Mouse (Mus musculus): ENCODE measurements around the gene Best1.
A peak's percentile ranks its signal among the peaks of the same experiment; 100 is the strongest.

Gene Best1

GRCm38 (mm10) chr19:9960769-9961168, 40.7 kb downstream of the Best1 start:
- no peak for DNase-seq (ENCODE audit: low spot score)

GRCm38 (mm10) chr19:9957965-9958364, 43.5 kb downstream of the Best1 start:
- DNase-seq (ENCODE audit: low spot score) = no peak

GRCm38 (mm10) chr19:9956624-9957388, 44.6 kb downstream of the Best1 start:
- no peak for DNase-seq (ENCODE audit: low spot score)

- no peak for DNase-seq (ENCODE audit: low spot score)
Measured at GRCm38 (mm10) chr19:9955438-9955837, 46.0 kb downstream of the Best1 start.

GRCm38 (mm10) chr19:9954811-9955202, 46.6 kb downstream of the Best1 start:
- DNase-seq (ENCODE audit: low spot score) = no peak

GRCm38 (mm10) chr19:9954055-9954810, 47.2 kb downstream of the Best1 start:
- DNase-seq (ENCODE audit: low spot score) = peak; percentile 78

- DNase-seq (ENCODE audit: low spot score) = no peak
Measured at GRCm38 (mm10) chr19:9952912-9953311, 48.5 kb downstream of the Best1 start.

- no peak for DNase-seq (ENCODE audit: low spot score)
Measured at GRCm38 (mm10) chr19:9952390-9952789, 49.0 kb downstream of the Best1 start.

DNA sequence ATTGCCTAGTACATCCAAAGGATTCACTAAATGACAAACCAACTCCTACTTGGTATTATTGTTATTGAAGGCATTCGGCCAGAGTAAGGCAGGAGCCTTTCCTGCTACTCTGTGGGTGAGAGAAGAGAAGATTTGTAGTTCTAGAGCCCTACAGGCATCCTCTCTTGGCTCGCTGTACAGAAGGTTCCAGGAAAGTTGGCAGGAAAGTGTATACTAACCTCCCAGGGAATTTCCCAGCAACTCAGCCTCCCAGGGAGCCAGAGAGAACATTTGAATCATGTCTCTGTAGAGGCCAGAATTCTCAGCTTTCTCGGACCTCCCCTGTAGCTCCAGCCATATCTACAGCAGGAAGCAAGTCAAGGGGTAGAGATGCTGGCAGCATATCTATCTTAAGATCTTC, 54.4 kb downstream of the Best1 start:
- DNase-seq (ENCODE audit: low spot score) = no peak

GRCm38 (mm10) chr19:9945800-9946564, 55.5 kb downstream of the Best1 start:
- DNase-seq (ENCODE audit: low spot score) = no peak

DNA sequence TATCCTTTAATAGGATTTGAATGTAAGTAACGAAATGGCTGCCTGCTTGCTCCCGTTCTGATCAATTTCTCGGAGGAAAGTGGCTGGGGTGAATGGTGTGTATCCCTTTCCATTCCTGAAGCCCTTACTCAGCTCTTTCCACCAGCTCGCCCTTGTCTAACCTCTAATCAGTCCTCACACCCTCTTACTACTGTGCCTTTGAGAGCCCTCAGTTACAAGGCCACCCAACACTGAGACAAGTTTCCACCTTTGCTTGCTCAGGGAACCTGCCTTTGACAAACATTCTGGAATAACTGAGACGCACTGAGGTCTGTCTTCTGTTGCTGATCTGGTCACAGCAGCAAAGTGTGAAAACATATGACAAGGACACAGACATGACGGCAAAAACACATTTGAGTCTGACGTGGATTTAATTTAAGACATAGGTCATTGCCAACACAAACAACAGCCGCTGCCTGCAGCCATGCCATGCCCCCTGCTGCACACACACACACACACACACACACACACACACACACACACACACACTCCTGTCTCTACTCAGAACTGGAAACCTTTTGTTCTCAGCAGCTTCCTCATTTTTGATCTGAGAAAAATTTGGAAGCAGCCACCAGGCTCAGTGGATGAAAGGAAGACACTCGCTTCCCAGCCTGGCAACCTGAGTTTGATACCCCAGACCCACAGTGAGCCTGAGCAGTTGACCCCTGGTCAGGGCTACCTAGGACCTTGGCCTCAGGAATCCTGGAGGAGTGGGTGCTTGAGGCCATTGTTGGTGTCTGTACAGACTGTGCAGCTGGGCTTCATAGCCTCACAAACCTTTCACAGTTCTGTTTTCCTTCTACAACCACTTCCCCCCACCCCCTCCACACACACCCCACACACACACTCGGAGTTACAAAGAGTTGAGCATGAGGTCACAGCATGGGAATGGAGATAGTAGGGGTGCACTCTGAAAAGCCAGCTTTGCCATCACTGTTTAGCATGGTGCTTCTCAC, 58.6 kb downstream of the Best1 start:
- no peak for DNase-seq (ENCODE audit: low spot score)

GRCm38 (mm10) chr19:9941809-9942208, 59.6 kb downstream of the Best1 start:
- DNase-seq (ENCODE audit: low spot score) = no peak

DNA sequence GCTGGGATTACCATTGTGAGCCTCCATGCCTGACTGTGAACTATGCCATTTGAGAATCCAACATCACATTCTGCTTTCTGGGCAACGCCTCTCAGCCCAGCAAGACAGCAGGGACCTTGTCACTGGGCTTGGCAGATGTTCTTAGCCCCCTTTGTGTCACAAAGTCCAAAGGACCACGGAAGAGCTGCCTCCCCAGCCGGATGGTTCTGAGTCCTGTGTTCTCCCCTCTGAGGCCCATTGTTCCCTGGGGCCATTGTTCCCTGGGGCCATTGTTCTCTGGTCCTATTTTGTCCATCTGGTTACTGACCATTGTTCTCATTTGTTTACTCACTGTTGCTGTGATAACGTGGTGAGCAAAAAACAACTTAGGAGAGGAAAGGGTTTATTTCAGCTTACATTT, 60.5 kb downstream of the Best1 start:
- no peak for DNase-seq (ENCODE audit: low spot score)

GRCm38 (mm10) chr19:9939841-9940240, 61.6 kb downstream of the Best1 start:
- DNase-seq (ENCODE audit: low spot score) = no peak

- peak; percentile 69 for DNase-seq (ENCODE audit: low spot score)
Measured at GRCm38 (mm10) chr19:9938824-9939303, 62.6 kb downstream of the Best1 start.

GRCm38 (mm10) chr19:9938156-9938823, 63.1 kb downstream of the Best1 start:
- no peak for DNase-seq (ENCODE audit: low spot score)

GRCm38 (mm10) chr19:9937428-9937827, 64.0 kb downstream of the Best1 start:
- no peak for DNase-seq (ENCODE audit: low spot score)

- no peak for DNase-seq (ENCODE audit: low spot score)
Measured at GRCm38 (mm10) chr19:9936579-9936978, 64.9 kb downstream of the Best1 start.
